Mouse (Mus musculus) heart, adult 2 months (tissue): ENCODE measurements at regions not wholly inside any gene's neighbourhood (a gene's known extent, or its start where the extent isn't known, plus 50 kb on each side); places are given as distances from the start of the nearest gene placed in this dataset.

ENCODE experiments used
- CTCF ChIP-seq: fragments of 200-600 bp; IDR thresholded peaks from 2 replicates; pipeline ENCODE4 v1.8.1; 2022; ENCODE audit warnings: antibody characterized with exemption, mild to moderate bottlenecking, moderate library complexity
- POLR2A ChIP-seq: fragments of 200-500 bp; IDR thresholded peaks from 2 replicates; pipeline ENCODE4 v1.6.1; 2011; ENCODE audit warnings: mild to moderate bottlenecking, low read depth, low read length, control low read depth; ENCODE audit not compliant: insufficient read depth

DNA sequence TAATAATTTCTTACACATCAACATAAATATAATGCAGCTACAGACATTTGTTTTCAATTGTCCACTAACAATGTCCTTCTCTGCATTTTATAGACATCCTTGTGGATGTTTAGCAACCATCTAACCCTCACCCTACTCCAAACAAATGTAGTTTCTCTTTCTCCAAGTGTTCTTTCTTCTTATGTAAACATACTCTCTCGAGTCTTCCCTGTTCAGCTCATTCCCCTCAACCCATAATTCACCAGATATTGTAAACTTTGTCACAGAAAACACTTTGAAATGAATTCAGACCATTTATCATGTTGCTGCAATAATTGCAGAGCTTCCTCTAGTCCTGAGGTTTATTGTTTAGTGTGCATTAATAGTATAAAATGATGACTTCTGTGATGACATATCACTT lies 172.6 kb upstream of the Gm17509 start:
- TF ChIP-seq POLR2A (no peak), CTCF (no peak)
